Mouse (Mus musculus) CH12.LX (cell line): ENCODE results near the gene Cdc42bpa. TPM values are rescaled to one million over a fixed set of nuclear protein-coding genes. Genes with fewer than 3 reads are reported as not detected.

ENCODE experiments used
- DNase-seq: peaks from one replicate; pipeline ENCODE4 v3.0.0-alpha.2; 2013; ENCODE audit errors: extremely low read depth
- H3K27ac ChIP-seq: 2 replicates; pipeline ENCODE4 v1.5.1; 2012; ENCODE audit warnings: low read depth, mild to moderate bottlenecking, control low read depth, moderate library complexity; ENCODE audit not compliant: insufficient read depth
- H3K27me3 ChIP-seq: replicated peaks from 2 replicates; pipeline ENCODE3; 2012; ENCODE audit warnings: inconsistent platforms
- H3K36me3 ChIP-seq, 2 experiments: replicated peaks in 1 of 2; 2 replicates each; pipeline versions ENCODE3 to v1.6.1; 2012; ENCODE audit warnings: inconsistent platforms in 1 of 2, low read length in 1 of 2, mild to moderate bottlenecking in 1 of 2, mixed read lengths in 1 of 2, moderate library complexity in 1 of 2; ENCODE audit not compliant: control insufficient read depth in 1 of 2, insufficient read depth in 1 of 2
- H3K4me1 ChIP-seq, 2 experiments: 2 replicates each; pipeline ENCODE4 v1.6.1; 2012; ENCODE audit warnings: inconsistent platforms in 1 of 2, moderate library complexity in 1 of 2; ENCODE audit not compliant: insufficient read depth in 2 of 2, control insufficient read depth in 1 of 2
- H3K4me2 ChIP-seq: 2 replicates; pipeline ENCODE4 v1.6.1; 2012; ENCODE audit warnings: low read depth, mild to moderate bottlenecking, control low read depth; ENCODE audit not compliant: poor library complexity, insufficient read depth, severe bottlenecking
- H3K4me3 ChIP-seq, 3 experiments: fragments of 150-350 bp in 1 of 3; sonication (generic) in 1 of 3; replicated peaks in 1 of 3; 2 replicates each; pipeline versions ENCODE3 to v1.5.1; 2011 to 2012; ENCODE audit warnings: low read depth in 2 of 3, low read length in 2 of 3, mild to moderate bottlenecking in 2 of 3, moderate library complexity in 2 of 3, control low read depth in 1 of 3, improper control_type of control experiment in 1 of 3, inconsistent platforms in 1 of 3, mixed read lengths in 1 of 3; ENCODE audit not compliant: poor library complexity in 1 of 3
- H3K79me2 ChIP-seq: replicated peaks from 2 replicates; pipeline ENCODE4 v1.6.1; 2012; ENCODE audit warnings: mild to moderate bottlenecking, moderate library complexity; ENCODE audit not compliant: control insufficient read depth, poor library complexity, insufficient read depth, severe bottlenecking; ENCODE audit errors: extremely low read depth
- H3K9ac ChIP-seq: 2 replicates; pipeline ENCODE4 v1.6.1; 2012; ENCODE audit warnings: low read depth, mild to moderate bottlenecking, control low read depth, moderate library complexity; ENCODE audit not compliant: insufficient read depth
- H3K9me3 ChIP-seq: replicated peaks from 2 replicates; pipeline ENCODE3; 2012; ENCODE audit warnings: low read length, inconsistent platforms, mixed read lengths
- BHLHE40 ChIP-seq: IDR thresholded peaks from 2 replicates; pipeline ENCODE4 v1.6.1; 2011; ENCODE audit warnings: mild to moderate bottlenecking, low read depth, low read length, improper control_type of control experiment
- CHD1 ChIP-seq: IDR thresholded peaks from 2 replicates; pipeline ENCODE4 v1.6.1; 2012; ENCODE audit warnings: low read depth, low read length, improper control_type of control experiment, inconsistent platforms
- CHD2 ChIP-seq: IDR thresholded peaks from 2 replicates; pipeline ENCODE4 v1.6.1; 2011; ENCODE audit warnings: low read length, improper control_type of control experiment
- CTCF ChIP-seq, 2 experiments: IDR thresholded peaks in 1 of 2; conservative IDR thresholded peaks in 1 of 2; 2 replicates each; pipeline ENCODE4 v1.5.1; 2011 to 2012; ENCODE audit warnings: low read depth in 2 of 2, low read length in 2 of 2, improper control_type of control experiment in 1 of 2, inconsistent platforms in 1 of 2, mild to moderate bottlenecking in 1 of 2, moderate library complexity in 1 of 2
- E2F4 ChIP-seq: IDR thresholded peaks from 2 replicates; pipeline ENCODE4 v1.6.1; 2011; ENCODE audit warnings: low read depth, low read length, improper control_type of control experiment; ENCODE audit not compliant: insufficient replicate concordance
- ETS1 ChIP-seq: conservative IDR thresholded peaks from 2 replicates; pipeline ENCODE4 v1.6.1; 2012; ENCODE audit warnings: low read depth, mild to moderate bottlenecking, inconsistent platforms, low read length, improper control_type of control experiment, moderate library complexity
- GABPA ChIP-seq: IDR thresholded peaks from 2 replicates; pipeline ENCODE4 v1.6.1; 2012; ENCODE audit warnings: low read depth, low read length, improper control_type of control experiment, inconsistent platforms; ENCODE audit not compliant: insufficient replicate concordance
- HCFC1 ChIP-seq: IDR thresholded peaks from 2 replicates; pipeline ENCODE4 v1.6.1; 2012; ENCODE audit warnings: low read depth, mild to moderate bottlenecking, inconsistent platforms, low read length, improper control_type of control experiment
- IRF4 ChIP-seq: IDR thresholded peaks from 2 replicates; pipeline ENCODE4 v1.6.1; 2014; ENCODE audit warnings: low read depth, mild to moderate bottlenecking, inconsistent platforms, low read length, improper control_type of control experiment
- JUND ChIP-seq: conservative IDR thresholded peaks from 2 replicates; pipeline ENCODE4 v1.6.1; 2011; ENCODE audit warnings: low read depth, low read length, improper control_type of control experiment
- MAFK ChIP-seq: IDR thresholded peaks from 2 replicates; pipeline ENCODE4 v1.6.1; 2011; ENCODE audit warnings: low read length, improper control_type of control experiment; ENCODE audit not compliant: insufficient replicate concordance
- MAX ChIP-seq: IDR thresholded peaks from 2 replicates; pipeline ENCODE4 v1.6.1; 2011; ENCODE audit warnings: low read length, improper control_type of control experiment
- MEF2A ChIP-seq: IDR thresholded peaks from 2 replicates; pipeline ENCODE4 v1.6.1; 2014; ENCODE audit warnings: low read depth, mild to moderate bottlenecking, inconsistent platforms, low read length, improper control_type of control experiment, borderline replicate concordance
- MXI1 ChIP-seq: IDR thresholded peaks from 2 replicates; pipeline ENCODE4 v1.6.1; 2011; ENCODE audit warnings: mild to moderate bottlenecking, low read depth, low read length, improper control_type of control experiment
- MYC ChIP-seq: IDR thresholded peaks from 2 replicates; pipeline ENCODE4 v1.6.1; 2011; ENCODE audit warnings: low read depth, mild to moderate bottlenecking, improper control_type of control experiment, low read length
- NELFE ChIP-seq: IDR thresholded peaks from 2 replicates; pipeline ENCODE4 v1.6.1; 2011; ENCODE audit warnings: low read depth, low read length, improper control_type of control experiment
- NRF1 ChIP-seq: IDR thresholded peaks from 2 replicates; pipeline ENCODE4 v1.6.1; 2014; ENCODE audit warnings: low read depth, mild to moderate bottlenecking, inconsistent platforms, low read length, improper control_type of control experiment, moderate library complexity
- PAX5 ChIP-seq: IDR thresholded peaks from 2 replicates; pipeline ENCODE4 v1.6.1; 2012; ENCODE audit warnings: low read length, inconsistent platforms, mixed read lengths
- POLR2A ChIP-seq: IDR thresholded peaks from 2 replicates; pipeline ENCODE4 v1.6.1; 2011; ENCODE audit warnings: low read depth, mild to moderate bottlenecking, improper control_type of control experiment, low read length
- RAD21 ChIP-seq: IDR thresholded peaks from 2 replicates; pipeline ENCODE4 v1.6.1; 2011; ENCODE audit warnings: low read depth, mild to moderate bottlenecking, low read length, improper control_type of control experiment, moderate library complexity
- SIN3A ChIP-seq: IDR thresholded peaks from 2 replicates; pipeline ENCODE4 v1.6.1; 2012; ENCODE audit warnings: low read length, improper control_type of control experiment, inconsistent platforms
- TBP ChIP-seq: conservative IDR thresholded peaks from 2 replicates; pipeline ENCODE4 v1.6.1; 2011; ENCODE audit warnings: low read depth, low read length, improper control_type of control experiment
- USF1 ChIP-seq: IDR thresholded peaks from 2 replicates; pipeline ENCODE4 v1.6.1; 2014; ENCODE audit warnings: low read depth, mild to moderate bottlenecking, inconsistent platforms, low read length, improper control_type of control experiment
- USF2 ChIP-seq: conservative IDR thresholded peaks from 2 replicates; pipeline ENCODE4 v1.6.1; 2011; ENCODE audit warnings: low read depth, low read length, improper control_type of control experiment
- ZKSCAN1 ChIP-seq: IDR thresholded peaks from 2 replicates; pipeline ENCODE4 v1.6.1; 2012; ENCODE audit warnings: low read depth, inconsistent platforms, low read length, improper control_type of control experiment, borderline replicate concordance
- ZMIZ1 ChIP-seq: IDR thresholded peaks from 2 replicates; pipeline ENCODE4 v1.6.1; 2012; ENCODE audit warnings: low read depth, mild to moderate bottlenecking, inconsistent platforms, low read length, improper control_type of control experiment
- ZNF384 ChIP-seq: IDR thresholded peaks from 2 replicates; pipeline ENCODE4 v1.6.1; 2012; ENCODE audit warnings: low read depth, low read length, improper control_type of control experiment, inconsistent platforms
- dilution Hi-C: fragments of 300-500 bp; cut with MboI; formaldehyde crosslinking; loops from 2 replicates; pipeline ENCODE4 v1.14.3; 2020; ENCODE audit warnings: low sequenced_read_pairs; ENCODE audit not compliant: extremely low pct_unique_long_range_greater_than_20kb, extremely low pct_ligation_motif_present
- in situ Hi-C: fragments of 300-500 bp; cut with MboI; formaldehyde crosslinking; loops from 3 replicates; pipeline ENCODE4 v1.14.3; 2019; ENCODE audit warnings: low sequenced_read_pairs, low pct_ligation_motif_present, low pct_unique_long_range_greater_than_20kb, mixed read lengths
- polyA plus RNA-seq: library from polyadenylated mRNA; unstranded; fragments of >175 nt; gene quantifications from 2 replicates; pipeline ENCODE4 v1.2.1, GENCODE M21; 2012; ENCODE audit warnings: low read depth; ENCODE audit not compliant: insufficient read length
- total RNA-seq, 2 experiments: library from RNA; depleted of rRNA; stranded (reverse); fragments of 300-350 nt in 1 of 2; fragments of >200 nt in 1 of 2; gene quantifications; 2 replicates each; pipeline ENCODE4 v1.2.3; 2012 to 2014

Gene Cdc42bpa
- total and polyA plus RNA-seq, 3 experiments, result 5.3 to 9.0 (median 5.6) TPM

GRCm38 (mm10) chr1:180210031-180210432, 249.8 kb downstream of the Cdc42bpa start:
- Histone ChIP-seq H3K4me1 (peaks cover 13 to 61% of the 10 kb centered on the region in 2 experiments), H3K27me3 (no peaks in the 10 kb centered on the region), H3K4me2 (no peak overlapping the region), H3K79me2 (no peaks in the 10 kb centered on the region), H3K9me3 (peaks cover 5% of the 10 kb centered on the region), H3K9ac (no peak overlapping the region), H3K36me3 (no peaks in the 10 kb centered on the region), H3K4me3 (no peak overlapping the region), H3K27ac (no peak overlapping the region)
- no peak for DNase-seq
- dilution Hi-C loops (no loop called here), in situ Hi-C loops (no loop called here)
- TF ChIP-seq HCFC1 (no peak), SIN3A (no peak), PAX5 (no peak), IRF4 (no peak), BHLHE40 (no peak), NRF1 (no peak), MXI1 (no peak), ZNF384 (no peak), NELFE (no peak), ZMIZ1 (no peak), POLR2A (no peak), E2F4 (no peak), USF1 (no peak)

- no peak for TF ChIP-seq MAFK
- no peak for TF ChIP-seq JUND
- no peak for TF ChIP-seq GABPA
- no peak for TF ChIP-seq PAX5
- TF ChIP-seq ETS1, result no peak
- no peak for TF ChIP-seq MAX
- no peak for TF ChIP-seq CTCF (conservative IDR thresholded peaks at IDR 0.05 in 1 of 2, IDR thresholded peaks at IDR 0.05 in 1 of 2; ENCODE audit: low read depth in 2 of 2, low read length in 2 of 2)
- TF ChIP-seq MEF2A, result no peak
- no peak for TF ChIP-seq IRF4
- no peak for TF ChIP-seq NELFE
- no peak for TF ChIP-seq HCFC1
- TF ChIP-seq RAD21, result no peak
- TF ChIP-seq MYC, result no peak
- no peak for TF ChIP-seq CHD2
- no peak for TF ChIP-seq USF2
- no peak for TF ChIP-seq TBP
- no peak for TF ChIP-seq CHD1
- TF ChIP-seq ZKSCAN1, result no peak
- Histone ChIP-seq H3K4me3 (no peak overlapping the region), H3K9me3 (no peaks in the 10 kb centered on the region), H3K27me3 (no peaks in the 10 kb centered on the region), H3K9ac (no peak overlapping the region), H3K4me1 (peaks cover 13 to 67% of the 10 kb centered on the region in 2 experiments), H3K4me2 (no peak overlapping the region), H3K79me2 (no peaks in the 10 kb centered on the region), H3K27ac (no peak overlapping the region), H3K36me3 (no peaks in the 10 kb centered on the region)
- in situ Hi-C loops (no loop called here), dilution Hi-C loops (no loop called here)
- DNase-seq, result no peak
These were observed 250.6 kb downstream of the Cdc42bpa start for GRCm38 (mm10) chr1:180210781-180211271.
